Mouse (Mus musculus) heart, postnatal 36 days (tissue): ENCODE data around the gene Cherp. TPM values are rescaled to one million over a fixed set of nuclear protein-coding genes. Genes with fewer than 3 reads are reported as not detected.

Experiments
- DNase-seq, 2 experiments: peaks; one replicate each; pipeline ENCODE4 v3.0.0; 2021 to 2022
- intact Hi-C: fragments of 180-260 bp; cut with DNase I; formaldehyde crosslinking; loops from one replicate; pipeline ENCODE4 v1.15.1; 2025
- microRNA-seq, 2 experiments: library from miRNA; unstranded; fragments of <30 nt; microRNA quantifications; one replicate each; pipeline ENCODE4 v1.2.0; 2021; ENCODE audit warnings: borderline number of aligned reads in 2 of 2
- total RNA-seq, 2 experiments: library from RNA; stranded (reverse); gene quantifications; 2 replicates each; pipeline ENCODE4 v1.2.3; 2021

Cherp gene
- total RNA-seq, 2 experiments from 2014 or later = 36.4 to 45.2 TPM

GRCm38 (mm10) chr8:72420571-72421361, 54.3 kb downstream of the Cherp start:
- peak in 1 of 2 experiments; percentile 51 for DNase-seq
- intact Hi-C loops = loop anchor here (5.0 kb wide), 2 partner anchors 72 to 127 kb away; partner anchors contain the start of genes Med26 and Slc35e1

- intact Hi-C loops = no loop called here
- no peak for DNase-seq
Measured at GRCm38 (mm10) chr8:72418073-72418472, 57.0 kb downstream of the Cherp start.

- intact Hi-C loops = no loop called here
Measured at GRCm38 (mm10) chr8:72415252-72415651, 59.8 kb downstream of the Cherp start.

GRCm38 (mm10) chr8:72413839-72414238, 61.2 kb downstream of the Cherp start:
- DNase-seq = no peak
- intact Hi-C loops = no loop called here

More at GRCm38 (mm10) chr8:72415252-72415651, 59.8 kb downstream of the Cherp start:
- no peak for DNase-seq

Small RNAs within 50 kb of the gene (microRNA-seq; reads per million reads assigned to microRNA genes)
- gene Mir7068 = 2.0 to 6.5 reads per million in 2 experiments

Other genes with a start within 250 kb of the Cherp start
- gene Ap1m1, start 235.2 kb downstream of the Cherp start, total RNA-seq = 10 to 100 TPM; 49.4 to 49.6 TPM
- gene Gm10282, start 170.0 kb downstream of the Cherp start, total RNA-seq = 10 to 100 TPM in 1 of 2 experiments, 1 to 10 TPM in 1; 6.9 to 10.2 TPM
- gene Klf2, start 156.2 kb downstream of the Cherp start, total RNA-seq = 10 to 100 TPM; 42.2 to 97.6 TPM
- gene Eps15l1, start 53.8 kb downstream of the Cherp start, total RNA-seq = 10 to 100 TPM; 41.5 to 43.0 TPM
- 10 to 100 TPM; 17.1 to 22.0 TPM for gene Calr3, start 31.4 kb downstream of the Cherp start, total RNA-seq
- gene 1700030K09Rik, start 31.3 kb downstream of the Cherp start, total RNA-seq = 1 to 10 TPM; 4.6 to 5.8 TPM
- gene Slc35e1, start 17.4 kb upstream of the Cherp start, total RNA-seq = 10 to 100 TPM; 68.5 to 72.2 TPM
- gene Med26, start 73.0 kb upstream of the Cherp start, total RNA-seq = 1 to 10 TPM; 7.6 to 7.9 TPM
- 100 to 1,000 TPM; 129 to 135 TPM for gene Smim7, start 95.9 kb upstream of the Cherp start, total RNA-seq
- 100 to 1,000 TPM; 447 to 482 TPM for gene Tmem38a, start 96.8 kb upstream of the Cherp start, total RNA-seq
- under 1 TPM; 0.24 to 0.25 TPM for gene Nwd1, start 171.5 kb upstream of the Cherp start, total RNA-seq
- 10 to 100 TPM; 77.3 to 80.6 TPM for gene Sin3b, start 248.1 kb upstream of the Cherp start, total RNA-seq